Mouse (Mus musculus): ENCODE data around the gene Zfp277.

Gene Zfp277

DNA sequence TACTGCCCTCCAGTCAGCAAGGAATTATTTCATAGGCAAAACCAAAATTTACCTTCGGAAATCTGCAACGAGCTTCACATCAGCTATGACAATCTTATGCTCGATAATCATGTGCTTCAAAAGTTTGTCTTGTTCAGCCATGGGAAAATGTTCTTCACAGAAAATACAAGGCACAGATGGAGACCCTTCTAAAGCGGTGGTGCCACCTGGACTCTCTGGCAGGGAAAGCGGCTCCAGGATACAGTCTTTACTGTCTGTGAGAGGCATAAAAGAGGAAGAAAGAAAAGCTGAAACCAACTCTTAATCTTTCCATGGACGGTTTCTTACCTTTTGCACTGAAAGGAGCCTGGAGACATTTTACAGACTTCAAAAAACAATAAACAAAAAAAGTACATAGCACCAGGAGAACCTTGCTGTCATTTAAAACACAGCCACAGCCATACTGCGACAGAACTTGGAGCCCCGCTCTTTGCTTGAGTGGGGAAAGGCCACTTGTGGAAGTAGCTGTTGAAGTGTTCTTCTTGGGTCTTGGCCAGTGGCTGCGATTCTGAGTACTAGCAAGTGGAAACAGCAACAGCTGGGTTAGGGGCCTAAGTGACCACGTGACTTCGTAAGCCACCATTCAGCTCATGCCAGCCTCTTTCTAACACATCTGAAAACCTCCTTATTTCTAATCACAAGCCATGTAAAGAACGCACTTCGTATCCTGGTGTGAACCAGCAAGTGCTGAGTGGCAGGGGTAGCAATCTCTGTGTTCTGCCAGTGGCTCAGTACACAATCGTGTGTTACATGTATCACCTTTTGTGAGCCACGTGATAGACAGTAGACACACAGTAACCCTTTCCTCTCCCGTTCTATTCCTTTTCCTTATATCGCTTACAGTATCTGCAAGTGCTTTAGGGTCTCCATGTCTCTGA is 66.8 kb downstream of the Zfp277 start:
- in situ Hi-C loops (cut with MseI, MboI), result no loop called here

DNA sequence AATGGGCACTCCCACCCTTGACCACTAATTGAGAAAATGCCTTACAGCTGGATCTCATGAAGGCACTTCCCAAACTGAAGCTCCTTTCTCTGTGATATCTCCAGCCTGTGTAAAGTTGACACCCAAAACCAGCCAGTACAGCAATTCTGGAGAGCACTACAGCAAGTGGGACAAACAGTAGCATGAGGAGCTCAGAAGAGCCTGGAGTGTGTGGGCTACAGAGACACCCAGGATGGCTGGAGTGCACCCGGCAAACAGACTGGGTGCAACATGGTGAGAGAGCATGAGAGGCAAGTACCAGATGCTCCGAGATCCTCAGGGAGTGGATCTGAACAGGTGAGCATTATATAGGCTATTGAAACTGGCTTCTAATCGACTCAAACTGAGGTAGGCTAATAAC is 93.8 kb downstream of the Zfp277 start:
- in situ Hi-C loops (cut with MseI, MboI), result no loop called here

DNA sequence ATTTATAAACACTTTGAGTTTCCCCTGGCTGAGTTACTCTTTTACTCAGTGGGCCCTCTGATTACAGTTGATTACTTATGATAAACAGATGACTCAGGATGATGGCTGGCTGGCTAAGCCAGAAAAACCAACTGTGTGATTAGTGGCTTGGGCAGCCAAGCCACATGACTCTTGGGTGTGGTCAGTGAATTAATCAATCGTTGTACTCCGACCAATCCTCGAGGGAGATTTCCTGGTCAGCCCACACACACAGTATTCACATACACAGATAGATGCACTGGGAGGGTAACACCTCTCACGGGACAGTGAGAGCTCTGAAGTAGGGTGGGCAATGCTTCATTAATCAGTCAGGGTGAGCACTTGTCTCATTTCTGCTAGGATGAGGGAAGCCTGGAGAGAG is 97.5 kb downstream of the Zfp277 start:
- in situ Hi-C loops (cut with MseI, MboI), result no loop called here

DNA sequence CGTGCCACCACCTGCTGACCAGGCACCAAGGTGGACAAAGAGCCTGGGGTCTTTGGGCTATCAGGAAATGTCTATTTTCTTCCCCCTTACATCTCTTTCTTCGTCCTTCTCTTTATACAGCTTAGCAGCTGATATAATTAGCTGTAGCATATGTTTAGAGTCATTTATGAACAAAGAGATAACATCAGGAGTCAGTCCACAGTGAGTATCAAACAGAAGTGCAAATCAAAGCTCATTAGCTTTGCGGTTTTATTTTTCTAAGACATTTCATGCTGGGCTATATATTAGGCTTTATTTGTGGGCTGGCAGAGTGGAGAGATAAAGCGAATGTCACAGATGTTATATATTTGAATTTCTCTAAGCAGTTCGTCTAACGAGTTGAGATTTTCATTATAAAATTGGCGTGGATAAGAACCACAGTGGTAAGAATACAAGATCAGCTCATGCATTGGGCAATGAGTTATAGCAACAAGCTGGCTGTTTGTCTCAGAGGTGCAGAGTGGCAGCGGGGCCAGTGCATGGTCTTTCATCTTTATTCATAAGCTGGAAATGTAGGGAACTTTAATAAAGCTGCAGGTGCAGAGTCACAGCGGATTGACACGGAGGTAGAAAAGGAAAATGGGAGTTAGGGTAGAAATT is 98.5 kb downstream of the Zfp277 start:
- in situ Hi-C loops (cut with MseI, MboI), result no loop called here

DNA sequence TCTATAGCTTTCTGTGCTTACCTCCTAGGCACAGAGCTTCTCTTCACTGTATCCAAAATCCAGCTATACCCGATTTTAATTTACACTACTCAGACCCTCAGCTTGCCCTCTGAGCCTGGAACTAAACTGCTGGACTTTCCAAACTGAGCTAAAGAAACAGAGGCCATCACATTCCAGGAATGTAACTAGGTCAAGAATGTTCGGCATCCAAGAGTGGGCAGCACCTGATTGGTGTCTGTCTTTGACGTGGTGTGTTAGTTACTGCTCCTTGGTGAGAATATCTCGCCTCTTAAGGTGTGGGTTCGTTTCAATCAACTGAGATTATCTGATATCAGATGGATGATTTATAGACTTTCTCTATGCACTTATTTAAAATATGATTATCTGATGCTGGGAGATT is 104.3 kb downstream of the Zfp277 start:
- in situ Hi-C loops (cut with MseI, MboI), result no loop called here

GRCm38 (mm10) chr12:40335303-40335702 is 110.4 kb downstream of the Zfp277 start:
- in situ Hi-C loops (cut with MseI, MboI), result no loop called here

DNA sequence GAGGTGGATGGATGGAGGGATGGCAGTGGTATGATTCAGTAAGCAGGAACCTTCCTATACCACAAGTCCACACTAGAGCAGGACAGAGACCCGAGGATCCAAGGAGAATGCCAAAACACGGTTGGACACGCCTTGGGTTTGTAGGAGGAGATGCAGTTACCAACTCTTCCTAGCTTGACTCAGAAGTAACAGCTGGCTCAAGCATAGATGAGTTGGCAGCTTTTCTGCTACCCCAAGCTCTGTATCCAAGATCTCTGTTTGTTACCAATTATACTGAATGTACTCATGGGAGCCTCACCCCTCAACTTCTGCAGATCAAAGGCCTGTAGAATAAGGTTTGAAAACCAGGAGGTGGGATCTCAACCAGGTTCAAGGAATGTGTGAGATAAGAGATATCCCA is 114.2 kb downstream of the Zfp277 start:
- in situ Hi-C loops (cut with MseI, MboI), result no loop called here

DNA sequence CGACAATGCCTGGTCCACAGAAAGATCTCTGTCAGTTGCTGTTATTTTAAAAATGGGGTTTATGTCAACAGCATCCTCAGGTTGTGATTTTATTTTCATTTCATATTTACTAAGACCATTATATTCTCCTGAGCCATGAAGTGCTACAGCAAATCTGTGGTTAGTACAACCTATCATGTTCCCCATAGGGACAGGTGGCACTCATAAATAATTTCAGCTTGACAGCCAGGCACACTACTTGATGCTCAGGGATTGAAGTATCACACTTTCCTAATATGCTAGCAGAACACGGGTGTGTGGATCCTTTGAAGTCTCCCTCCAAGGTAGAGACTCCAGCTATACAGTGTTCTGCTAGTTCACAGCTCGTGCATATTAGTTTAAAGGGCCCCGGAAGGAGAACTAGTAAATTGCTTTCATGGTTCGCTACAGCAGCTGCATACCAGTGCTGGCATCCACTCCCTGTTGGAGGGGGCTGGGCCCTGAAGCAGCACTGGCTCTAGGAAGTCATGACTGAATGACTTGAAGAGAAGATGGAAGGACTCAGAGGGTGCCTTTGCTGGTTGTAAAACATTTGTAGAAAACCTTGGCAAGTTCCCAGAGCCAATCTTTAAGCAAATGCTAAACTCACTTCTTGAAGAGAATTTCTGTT is 118.6 kb downstream of the Zfp277 start:
- in situ Hi-C loops (cut with MseI, MboI), result no loop called here

- in situ Hi-C loops (cut with MseI, MboI), result no loop called here
These were observed 120.1 kb downstream of the Zfp277 start for GRCm38 (mm10) chr12:40325582-40325981.

- in situ Hi-C loops (cut with MseI, MboI), result no loop called here
These were observed 120.9 kb downstream of the Zfp277 start for GRCm38 (mm10) chr12:40324819-40325218.

GRCm38 (mm10) chr12:40315146-40315545 is 130.6 kb downstream of the Zfp277 start:
- in situ Hi-C loops (cut with MseI, MboI), result no loop called here

DNA sequence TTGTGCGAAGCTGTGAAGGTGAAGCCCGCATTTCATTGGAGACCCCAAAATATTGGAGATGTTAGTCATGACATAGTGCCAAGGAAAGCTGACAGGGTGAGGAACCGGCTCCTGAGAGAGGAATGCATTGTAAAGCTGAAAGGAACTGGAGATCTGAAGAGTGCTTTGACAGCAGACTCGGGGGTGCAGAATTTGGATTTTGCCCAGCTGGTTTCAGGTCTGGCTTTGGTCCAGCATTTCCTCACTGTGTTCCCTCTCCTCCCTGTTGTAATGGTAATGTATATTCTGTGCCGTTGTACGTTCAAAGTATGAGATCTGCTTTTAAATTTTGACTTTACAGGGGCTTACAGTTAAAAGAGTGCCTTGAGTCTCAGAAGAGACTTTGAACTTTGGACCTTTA is 141.7 kb downstream of the Zfp277 start:
- in situ Hi-C loops (cut with MseI, MboI), result no loop called here

GRCm38 (mm10) chr12:40298636-40299035 is 147.1 kb downstream of the Zfp277 start:
- in situ Hi-C loops (cut with MseI, MboI), result no loop called here

DNA sequence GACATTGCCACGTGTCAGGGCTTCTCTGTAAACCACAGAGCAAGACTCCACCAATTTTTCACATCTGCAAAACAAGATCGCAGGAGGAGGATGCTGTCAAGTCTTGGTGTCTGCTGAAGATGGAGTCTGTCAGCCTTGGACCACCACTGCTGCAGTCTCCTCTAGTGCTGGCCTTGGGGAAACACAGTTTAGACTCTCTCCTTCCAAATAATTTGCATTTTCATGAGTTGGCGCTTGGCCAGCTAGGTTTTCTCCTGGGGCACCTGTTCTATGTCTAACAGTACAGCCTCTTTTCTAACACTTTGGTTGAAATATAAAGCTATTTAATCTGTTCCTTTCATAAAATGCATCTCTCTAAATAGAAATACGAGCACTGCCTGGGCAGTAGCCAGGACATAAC is 159.2 kb downstream of the Zfp277 start:
- in situ Hi-C loops (cut with MseI, MboI), result no loop called here

- in situ Hi-C loops (cut with MseI, MboI), result no loop called here
These were observed 164.9 kb downstream of the Zfp277 start for GRCm38 (mm10) chr12:40280596-40281325.

GRCm38 (mm10) chr12:40277581-40277980 is 168.1 kb downstream of the Zfp277 start:
- in situ Hi-C loops (cut with MseI, MboI), result no loop called here

DNA sequence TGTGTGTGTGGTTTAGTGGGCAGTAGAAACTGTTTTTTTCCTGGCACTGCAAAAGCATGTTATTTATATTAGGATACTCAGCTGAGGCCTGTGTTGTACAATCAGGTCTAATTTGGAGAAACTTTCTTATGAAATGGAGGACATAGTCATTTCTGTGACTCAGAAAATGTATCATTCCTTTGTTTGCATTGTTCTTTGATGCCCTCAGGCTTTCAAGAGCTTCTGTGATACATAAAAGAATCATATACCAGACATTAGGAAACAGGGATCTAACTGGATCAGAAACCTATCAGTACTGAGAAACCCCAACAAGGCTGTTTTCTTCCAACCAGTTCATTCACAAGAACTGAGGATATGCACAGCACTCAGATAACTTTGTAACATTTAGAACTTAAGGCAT is 170.8 kb downstream of the Zfp277 start:
- in situ Hi-C loops (cut with MseI, MboI), result no loop called here

GRCm38 (mm10) chr12:40273339-40273738 is 172.4 kb downstream of the Zfp277 start:
- in situ Hi-C loops (cut with MseI, MboI), result no loop called here

DNA sequence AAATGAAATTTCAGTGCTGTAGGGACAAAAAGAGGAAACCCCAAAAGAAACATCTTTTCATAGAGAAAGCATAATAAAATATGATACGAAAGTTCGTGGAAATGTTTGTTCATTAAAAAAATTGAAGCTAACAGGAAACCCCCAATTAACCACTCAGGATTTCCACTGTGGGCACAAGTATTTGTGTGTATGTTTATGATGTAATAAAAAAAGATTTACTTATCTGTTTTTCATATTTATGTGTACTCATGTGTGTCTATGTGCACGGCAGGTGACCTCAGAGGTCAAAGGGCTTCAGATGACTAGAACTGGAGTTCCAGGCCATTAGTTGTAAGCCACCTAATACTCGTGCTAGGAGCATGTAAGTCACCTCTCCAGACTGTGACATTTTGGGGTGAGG is 173.0 kb downstream of the Zfp277 start:
- in situ Hi-C loops (cut with MseI, MboI), result no loop called here

- in situ Hi-C loops (cut with MseI, MboI), result loop anchor here in 1 of 2 experiments (10.0 kb wide), 1 partner anchor 406 kb away; no protein-coding TSS in a partner anchor
These were observed 177.4 kb downstream of the Zfp277 start for GRCm38 (mm10) chr12:40268313-40268712.

Data from mouse trophoblast stem cell (cell line).